Mouse (Mus musculus): ENCODE results near the gene Zbtb34. TPM values are rescaled to one million over a fixed set of nuclear protein-coding genes. Genes with fewer than 3 reads are reported as not detected.
A peak's percentile ranks its signal among the peaks of the same experiment; 100 is the strongest.

Gene Zbtb34
- polyA plus RNA-seq, 1 experiment from 2014 or later = 7.5 TPM

- Histone ChIP-seq H3K27me3 (ENCODE audit: control insufficient read depth, insufficient read depth, low read length) (no peaks in the 10 kb centered on the region), H3K36me3 (ENCODE audit: control insufficient read depth, insufficient read depth, low read length) (no peaks in the 10 kb centered on the region), H3K27ac (ENCODE audit: low read length) (no peak overlapping the region), H3K4me3 (replicated peaks; ENCODE audit: low read length) (no peak overlapping the region), H3K9ac (ENCODE audit: low read length) (no peak overlapping the region), H3K4me1 (ENCODE audit: control insufficient read depth, insufficient read depth, low read length) (peaks cover 6% of the 10 kb centered on the region; the same call in 1 of the 2 replicates), H3K4me2 (ENCODE audit: low read depth, low read length) (no peak overlapping the region), H3K9me3 (replicated peaks; ENCODE audit: control insufficient read depth, low read length) (no peaks in the 10 kb centered on the region)
- 90% methylated on average over 1 of the region's 1 CpGs for WGBS
- ATAC-seq (ENCODE audit: insufficient read depth, low FRiP score) = no peak
Observed at GRCm38 (mm10) chr2:33461066-33461465, 29.9 kb upstream of the Zbtb34 start.

- no peaks in the 10 kb centered on the region for H3K9me3 ChIP-seq (replicated peaks; ENCODE audit: control insufficient read depth, low read length)
- H3K36me3 ChIP-seq (ENCODE audit: control insufficient read depth, insufficient read depth, low read length) = 0 out of 2 replicates have a peak, but pooled peaks cover 4% of the 10 kb centered on the region
- no peaks in the 10 kb centered on the region for H3K27me3 ChIP-seq (ENCODE audit: control insufficient read depth, insufficient read depth, low read length)
- H3K4me1 ChIP-seq (ENCODE audit: control insufficient read depth, insufficient read depth, low read length) = no peaks in the 10 kb centered on the region
- H3K27ac ChIP-seq (ENCODE audit: low read length) = no peak overlapping the region
- ATAC-seq (ENCODE audit: insufficient read depth, low FRiP score) = no peak
- H3K4me3 ChIP-seq (replicated peaks; ENCODE audit: low read length) = no peak overlapping the region
- 82% methylated on average over 4 of the region's 4 CpGs for WGBS
- H3K9ac ChIP-seq (ENCODE audit: low read length) = no peak overlapping the region
- H3K4me2 ChIP-seq (ENCODE audit: low read depth, low read length) = no peak overlapping the region
Observed at GRCm38 (mm10) chr2:33459660-33460059, 28.5 kb upstream of the Zbtb34 start.

- no peak overlapping the region for H3K4me2 ChIP-seq (ENCODE audit: low read depth, low read length)
- no peak overlapping the region for H3K4me3 ChIP-seq (replicated peaks; ENCODE audit: low read length)
- no peak overlapping the region for H3K27ac ChIP-seq (ENCODE audit: low read length)
- no peaks in the 10 kb centered on the region for H3K27me3 ChIP-seq (ENCODE audit: control insufficient read depth, insufficient read depth, low read length)
- H3K9ac ChIP-seq (ENCODE audit: low read length) = no peak overlapping the region
- WGBS = 70% methylated on average over 3 of the region's 3 CpGs
- no peaks in the 10 kb centered on the region for H3K4me1 ChIP-seq (ENCODE audit: control insufficient read depth, insufficient read depth, low read length)
- H3K9me3 ChIP-seq (replicated peaks; ENCODE audit: control insufficient read depth, low read length) = no peaks in the 10 kb centered on the region
- no peak for ATAC-seq (ENCODE audit: insufficient read depth, low FRiP score)
- H3K36me3 ChIP-seq (ENCODE audit: control insufficient read depth, insufficient read depth, low read length) = 0 out of 2 replicates have a peak, but pooled peaks cover 8% of the 10 kb centered on the region
Observed at GRCm38 (mm10) chr2:33456696-33457095, 25.6 kb upstream of the Zbtb34 start.

- Histone ChIP-seq H3K27ac (ENCODE audit: low read length) (no peak overlapping the region), H3K4me2 (ENCODE audit: low read depth, low read length) (no peak overlapping the region), H3K36me3 (ENCODE audit: control insufficient read depth, insufficient read depth, low read length) (0 out of 2 replicates have a peak, but pooled peaks cover 8% of the 10 kb centered on the region), H3K4me3 (replicated peaks; ENCODE audit: low read length) (no peak overlapping the region), H3K4me1 (ENCODE audit: control insufficient read depth, insufficient read depth, low read length) (no peaks in the 10 kb centered on the region), H3K27me3 (ENCODE audit: control insufficient read depth, insufficient read depth, low read length) (no peaks in the 10 kb centered on the region), H3K9ac (ENCODE audit: low read length) (no peak overlapping the region), H3K9me3 (replicated peaks; ENCODE audit: control insufficient read depth, low read length) (no peaks in the 10 kb centered on the region)
- no peak for ATAC-seq (ENCODE audit: insufficient read depth, low FRiP score)
- WGBS = 88% methylated on average over 5 of the region's 5 CpGs
Observed at GRCm38 (mm10) chr2:33456242-33456641, 25.1 kb upstream of the Zbtb34 start.

GRCm38 (mm10) chr2:33455350-33455749, 24.2 kb upstream of the Zbtb34 start:
- H3K9ac ChIP-seq (ENCODE audit: low read length) = no peak overlapping the region
- no peaks in the 10 kb centered on the region for H3K27me3 ChIP-seq (ENCODE audit: control insufficient read depth, insufficient read depth, low read length)
- no peak overlapping the region for H3K27ac ChIP-seq (ENCODE audit: low read length)
- no peak for ATAC-seq (ENCODE audit: insufficient read depth, low FRiP score)
- no peaks in the 10 kb centered on the region for H3K4me1 ChIP-seq (ENCODE audit: control insufficient read depth, insufficient read depth, low read length)
- no peak overlapping the region for H3K4me2 ChIP-seq (ENCODE audit: low read depth, low read length)
- no peak overlapping the region for H3K4me3 ChIP-seq (replicated peaks; ENCODE audit: low read length)
- WGBS = 69% methylated on average over 3 of the region's 3 CpGs
- H3K9me3 ChIP-seq (replicated peaks; ENCODE audit: control insufficient read depth, low read length) = no peaks in the 10 kb centered on the region
- 0 out of 2 replicates have a peak, but pooled peaks cover 8% of the 10 kb centered on the region for H3K36me3 ChIP-seq (ENCODE audit: control insufficient read depth, insufficient read depth, low read length)

GRCm38 (mm10) chr2:33454816-33455215, 23.7 kb upstream of the Zbtb34 start:
- H3K36me3 ChIP-seq (ENCODE audit: control insufficient read depth, insufficient read depth, low read length) = 0 out of 2 replicates have a peak, but pooled peaks cover 8% of the 10 kb centered on the region
- no peaks in the 10 kb centered on the region for H3K9me3 ChIP-seq (replicated peaks; ENCODE audit: control insufficient read depth, low read length)
- no peak for ATAC-seq (ENCODE audit: insufficient read depth, low FRiP score)

GRCm38 (mm10) chr2:33453476-33453875, 22.4 kb upstream of the Zbtb34 start:
- Histone ChIP-seq H3K4me2 (ENCODE audit: low read depth, low read length) (no peak overlapping the region), H3K4me1 (ENCODE audit: control insufficient read depth, insufficient read depth, low read length) (no peaks in the 10 kb centered on the region), H3K9me3 (replicated peaks; ENCODE audit: control insufficient read depth, low read length) (no peaks in the 10 kb centered on the region), H3K4me3 (replicated peaks; ENCODE audit: low read length) (no peak overlapping the region), H3K36me3 (ENCODE audit: control insufficient read depth, insufficient read depth, low read length) (0 out of 2 replicates have a peak, but pooled peaks cover 12% of the 10 kb centered on the region), H3K9ac (ENCODE audit: low read length) (no peak overlapping the region), H3K27me3 (ENCODE audit: control insufficient read depth, insufficient read depth, low read length) (no peaks in the 10 kb centered on the region), H3K27ac (ENCODE audit: low read length) (no peak overlapping the region)
- no peak for ATAC-seq (ENCODE audit: insufficient read depth, low FRiP score)
- 91% methylated on average over 3 of the region's 3 CpGs for WGBS

More at GRCm38 (mm10) chr2:33454816-33455215, 23.7 kb upstream of the Zbtb34 start:
- H3K4me1 ChIP-seq (ENCODE audit: control insufficient read depth, insufficient read depth, low read length) = no peaks in the 10 kb centered on the region
- no peak overlapping the region for H3K9ac ChIP-seq (ENCODE audit: low read length)
- no peak overlapping the region for H3K4me2 ChIP-seq (ENCODE audit: low read depth, low read length)
- no peaks in the 10 kb centered on the region for H3K27me3 ChIP-seq (ENCODE audit: control insufficient read depth, insufficient read depth, low read length)
- H3K4me3 ChIP-seq (replicated peaks; ENCODE audit: low read length) = no peak overlapping the region
- WGBS = 85% methylated on average over 8 of the region's 8 CpGs
- H3K27ac ChIP-seq (ENCODE audit: low read length) = no peak overlapping the region

- H3K4me3 ChIP-seq (replicated peaks; ENCODE audit: low read length) = no peak overlapping the region
- WGBS = 87% methylated on average over 5 of the region's 5 CpGs
- no peak overlapping the region for H3K9ac ChIP-seq (ENCODE audit: low read length)
- H3K4me1 ChIP-seq (ENCODE audit: control insufficient read depth, insufficient read depth, low read length) = no peaks in the 10 kb centered on the region
- H3K4me2 ChIP-seq (ENCODE audit: low read depth, low read length) = no peak overlapping the region
- no peaks in the 10 kb centered on the region for H3K27me3 ChIP-seq (ENCODE audit: control insufficient read depth, insufficient read depth, low read length)
- H3K36me3 ChIP-seq (ENCODE audit: control insufficient read depth, insufficient read depth, low read length) = 0 out of 2 replicates have a peak, but pooled peaks cover 12% of the 10 kb centered on the region
- no peak for ATAC-seq (ENCODE audit: insufficient read depth, low FRiP score)
- H3K9me3 ChIP-seq (replicated peaks; ENCODE audit: control insufficient read depth, low read length) = no peaks in the 10 kb centered on the region
- H3K27ac ChIP-seq (ENCODE audit: low read length) = no peak overlapping the region
Observed at GRCm38 (mm10) chr2:33452721-33453120, 21.6 kb upstream of the Zbtb34 start.

GRCm38 (mm10) chr2:33452140-33452539, 21.0 kb upstream of the Zbtb34 start:
- H3K9ac ChIP-seq (ENCODE audit: low read length) = no peak overlapping the region
- H3K27ac ChIP-seq (ENCODE audit: low read length) = no peak overlapping the region
- no peak overlapping the region for H3K4me3 ChIP-seq (replicated peaks; ENCODE audit: low read length)
- peak; percentile 50; the same call in 1 of the 2 replicates for ATAC-seq (ENCODE audit: insufficient read depth, low FRiP score)
- H3K4me2 ChIP-seq (ENCODE audit: low read depth, low read length) = no peak overlapping the region
- no peaks in the 10 kb centered on the region for H3K9me3 ChIP-seq (replicated peaks; ENCODE audit: control insufficient read depth, low read length)
- no peaks in the 10 kb centered on the region for H3K4me1 ChIP-seq (ENCODE audit: control insufficient read depth, insufficient read depth, low read length)
- 0 out of 2 replicates have a peak, but pooled peaks cover 12% of the 10 kb centered on the region for H3K36me3 ChIP-seq (ENCODE audit: control insufficient read depth, insufficient read depth, low read length)
- no peaks in the 10 kb centered on the region for H3K27me3 ChIP-seq (ENCODE audit: control insufficient read depth, insufficient read depth, low read length)
- 33% methylated on average over 4 of the region's 4 CpGs for WGBS
